In the genomic region with DNA sequence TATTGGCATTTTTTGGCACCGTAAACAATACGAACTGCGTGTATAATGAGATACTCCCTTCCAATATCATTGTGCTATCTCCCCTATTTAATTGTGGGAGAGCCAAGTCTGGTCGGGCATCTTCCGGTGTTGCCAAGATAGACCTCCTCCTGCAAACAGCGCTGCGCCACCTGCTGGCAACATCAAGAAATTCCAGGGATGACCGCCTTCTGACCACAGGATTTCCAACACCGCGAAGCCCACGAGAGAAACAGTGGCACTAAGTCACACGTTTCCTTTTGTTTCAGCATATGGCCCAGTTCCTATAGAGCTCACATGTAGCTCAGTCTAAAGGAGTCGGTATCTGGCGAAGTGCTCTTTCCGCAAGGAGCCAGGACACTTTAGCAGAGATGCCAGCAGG, we compare ENCODE assay signal across 8 mouse cellular contexts. TPM values are rescaled to one million over a fixed set of nuclear protein-coding genes. Genes with fewer than 3 reads are reported as not detected.
DNase-seq lines count a peak whose midpoint lies in the region; ATAC-seq and TF ChIP-seq lines count a peak whose summit lies in the region.

No protein-coding gene starts in this region.

- H3K9me3 ChIP-seq in liver, embryonic 12.5 days (replicated peaks) = no peaks in the 10 kb centered on the region
- H3K9me3 ChIP-seq in hindbrain, embryonic 16.5 days (ENCODE audit: control insufficient read depth, low read length) = no peaks in the 10 kb centered on the region
- no peaks in the 10 kb centered on the region for H3K9me3 ChIP-seq in limb, embryonic 13.5 days
- H3K9me3 ChIP-seq in stomach, embryonic 16.5 days (replicated peaks; ENCODE audit: control insufficient read depth, low read length) = no peaks in the 10 kb centered on the region

- 18% methylated on average over 15 of the region's 15 CpGs for WGBS in liver, embryonic 12.5 days (ENCODE audit: insufficient replicate concordance)
- 18% methylated on average over 15 of the region's 15 CpGs for WGBS in cerebellum, adult 2 months
- WGBS in hindbrain, embryonic 16.5 days = 17% methylated on average over 15 of the region's 15 CpGs
- WGBS in limb, embryonic 13.5 days = 18% methylated on average over 15 of the region's 15 CpGs
- 13% methylated on average over 15 of the region's 15 CpGs for WGBS in stomach, embryonic 16.5 days

- peak; percentile 73 for TF ChIP-seq CTCF in cerebellum, adult 2 months (IDR thresholded peaks at IDR 0.05; ENCODE audit: borderline replicate concordance, insufficient read depth, low read depth, low read length)

- no peaks in the 10 kb centered on the region for H3K36me3 ChIP-seq in liver, embryonic 12.5 days
- H3K36me3 ChIP-seq in hindbrain, embryonic 16.5 days (ENCODE audit: control insufficient read depth, insufficient read depth, low read length) = no peaks in the 10 kb centered on the region
- no peaks in the 10 kb centered on the region for H3K36me3 ChIP-seq in limb, embryonic 13.5 days
- no peaks in the 10 kb centered on the region for H3K36me3 ChIP-seq in stomach, embryonic 16.5 days (ENCODE audit: control insufficient read depth, insufficient read depth, low read length)

- H3K4me2 ChIP-seq in liver, embryonic 12.5 days = no peak overlapping the region
- 0 out of 2 replicates have a peak overlapping the region, but pooled peaks have one; percentile 30 for H3K4me2 ChIP-seq in hindbrain, embryonic 16.5 days (ENCODE audit: low read length)
- H3K4me2 ChIP-seq in limb, embryonic 13.5 days (replicated peaks) = peak overlapping the region; percentile 15; the same call in 1 of the 2 replicates
- peak overlapping the region; percentile 31; the same call in 1 of the 2 replicates for H3K4me2 ChIP-seq in stomach, embryonic 16.5 days (ENCODE audit: low read depth, low read length)

- no peak overlapping the region for H3K4me3 ChIP-seq in liver, embryonic 12.5 days
- no peak overlapping the region for H3K4me3 ChIP-seq in cerebellum, adult 2 months (replicated peaks; ENCODE audit: insufficient read depth, low read depth, low read length)
- H3K4me3 ChIP-seq in hindbrain, embryonic 16.5 days (ENCODE audit: low read length) = no peak overlapping the region
- H3K4me3 ChIP-seq in limb, embryonic 13.5 days = no peak overlapping the region
- no peak overlapping the region for H3K4me3 ChIP-seq in stomach, embryonic 16.5 days (replicated peaks; ENCODE audit: low read length)

- no peak overlapping the region for H3K27ac ChIP-seq in liver, embryonic 12.5 days
- no peak overlapping the region for H3K27ac ChIP-seq in cerebellum, adult 2 months (ENCODE audit: insufficient read depth, low read length)
- H3K27ac ChIP-seq in hindbrain, embryonic 16.5 days (ENCODE audit: low read depth, low read length) = no peak overlapping the region
- no peak overlapping the region for H3K27ac ChIP-seq in limb, embryonic 13.5 days
- no peak overlapping the region for H3K27ac ChIP-seq in stomach, embryonic 16.5 days (ENCODE audit: low read length)

- H3K27me3 ChIP-seq in liver, embryonic 12.5 days (replicated peaks) = no peaks in the 10 kb centered on the region
- H3K27me3 ChIP-seq in cerebellum, adult 2 months (ENCODE audit: control insufficient read depth, insufficient read depth, low read length) = no peaks in the 10 kb centered on the region
- H3K27me3 ChIP-seq in hindbrain, embryonic 16.5 days (replicated peaks; ENCODE audit: control insufficient read depth, insufficient read depth, low read length) = 0 out of 2 replicates have a peak, but pooled peaks cover 2% of the 10 kb centered on the region
- peaks cover 12% of the 10 kb centered on the region for H3K27me3 ChIP-seq in limb, embryonic 13.5 days
- H3K27me3 ChIP-seq in stomach, embryonic 16.5 days (ENCODE audit: control insufficient read depth, insufficient read depth, low read length) = no peaks in the 10 kb centered on the region

- peaks cover 20% of the 10 kb centered on the region for H3K4me1 ChIP-seq in liver, embryonic 12.5 days
- H3K4me1 ChIP-seq in cerebellum, adult 2 months (ENCODE audit: control insufficient read depth, insufficient read depth, low read length) = no peaks in the 10 kb centered on the region
- no peaks in the 10 kb centered on the region for H3K4me1 ChIP-seq in hindbrain, embryonic 16.5 days (ENCODE audit: control insufficient read depth, insufficient read depth, low read depth, low read length)
- peaks cover 4% of the 10 kb centered on the region for H3K4me1 ChIP-seq in limb, embryonic 13.5 days
- peaks cover 14% of the 10 kb centered on the region for H3K4me1 ChIP-seq in stomach, embryonic 16.5 days (ENCODE audit: control insufficient read depth, insufficient read depth, low read length)

- peak; percentile 68 for DNase-seq in liver
- DNase-seq in cerebellum, adult 2 months = peak; percentile 41 to 48
- peak; percentile 38 to 49 for DNase-seq in frontal cortex, postnatal 36 days (ENCODE audit: low spot score in 2 of 2)
- DNase-seq in naive thymus-derived CD4-positive, alpha-beta T cell, adult 2 months (ENCODE audit: low read depth) = peak; percentile 78

- H3K9ac ChIP-seq in liver, embryonic 12.5 days = no peak overlapping the region
- H3K9ac ChIP-seq in hindbrain, embryonic 16.5 days (ENCODE audit: low read depth, low read length) = no peak overlapping the region
- no peak overlapping the region for H3K9ac ChIP-seq in limb, embryonic 13.5 days
- no peak overlapping the region for H3K9ac ChIP-seq in stomach, embryonic 16.5 days (ENCODE audit: low read length)

- no peak for ATAC-seq in liver, embryonic 12.5 days
- ATAC-seq in hindbrain, embryonic 16.5 days = peak; percentile 40; the same call in 1 of the 2 replicates
- no peak for ATAC-seq in limb, embryonic 13.5 days (ENCODE audit: low FRiP score, low read depth)
- no peak for ATAC-seq in stomach, embryonic 16.5 days (ENCODE audit: insufficient read depth, low FRiP score)

- no peak for TF ChIP-seq POLR2A in cerebellum, adult 2 months (IDR thresholded peaks at IDR 0.05; ENCODE audit: borderline replicate concordance, insufficient read depth, low read length)

RNA-seq across cellular contexts. Expression of a gene that starts 24.6 kb away (rescaled TPM):
- polyA plus RNA-seq in liver, embryonic 12.5 days (2016; fragmentation: Nextera tagmentation; extraction: Ambion mirVana) = not detected in 2 replicates
- not detected in 2 replicates for polyA plus RNA-seq in cerebellum, adult 2 months (2012; rRNA removed)
- 7.9 and 9.6 TPM in 2 replicates for polyA plus RNA-seq in hindbrain, embryonic 16.5 days (2015; fragmentation: Nextera tagmentation; extraction: Ambion mirVana)
- polyA plus RNA-seq in limb, embryonic 13.5 days (2015; fragmentation: Nextera tagmentation; extraction: Ambion mirVana) = 0.90 TPM in 1 of 2 replicates, not detected in the other
- not detected in 2 replicates for polyA plus RNA-seq in stomach, embryonic 16.5 days (2015; fragmentation: Nextera tagmentation; extraction: Ambion mirVana)

RNA-seq across cellular contexts. Expression of a gene that starts 27.1 kb away (rescaled TPM):
- polyA plus RNA-seq in liver, embryonic 12.5 days (2016; fragmentation: Nextera tagmentation; extraction: Ambion mirVana) = 10.5 and 11.5 TPM in 2 replicates
- 1.1 and 1.2 TPM in 2 replicates for polyA plus RNA-seq in cerebellum, adult 2 months (2012; rRNA removed)
- 2.3 TPM in 2 replicates for polyA plus RNA-seq in hindbrain, embryonic 16.5 days (2015; fragmentation: Nextera tagmentation; extraction: Ambion mirVana)
- polyA plus RNA-seq in limb, embryonic 13.5 days (2015; fragmentation: Nextera tagmentation; extraction: Ambion mirVana) = 1.9 and 2.3 TPM in 2 replicates
- 3.8 and 4.7 TPM in 2 replicates for polyA plus RNA-seq in stomach, embryonic 16.5 days (2015; fragmentation: Nextera tagmentation; extraction: Ambion mirVana)
